Comparison of ENCODE assay signal across 15 mouse cellular contexts in the genomic region with DNA sequence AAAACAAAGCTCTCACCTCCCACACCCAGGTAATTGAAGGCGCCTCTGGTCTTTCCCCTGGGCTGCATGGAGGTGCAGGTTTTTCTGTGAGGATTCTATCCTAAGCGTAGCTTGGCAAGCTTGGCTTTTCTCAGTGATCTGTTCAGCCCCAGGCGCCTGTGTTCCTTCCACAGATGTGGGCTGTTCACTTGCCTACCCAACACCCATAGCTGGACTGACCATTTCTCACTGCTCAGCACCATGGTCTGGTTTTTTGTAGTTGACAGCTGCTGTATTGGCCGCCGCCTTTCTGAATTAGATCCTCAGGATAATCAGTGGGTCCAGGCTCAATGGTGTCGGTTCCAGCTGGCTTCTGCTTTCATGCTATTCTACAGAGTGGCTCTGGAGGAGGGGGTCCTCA. TPM values are rescaled to one million over a fixed set of nuclear protein-coding genes. Genes with fewer than 3 reads are reported as not detected.
DNase-seq lines count a peak whose midpoint lies in the region; ATAC-seq and TF ChIP-seq lines count a peak whose summit lies in the region.
"Had no signal": no experiment of that assay in that cellular context is flagged by ENCODE, and none has a peak within 500 bp of the region (broad histone marks: within the 10 kb centered on the region; RNA-seq: fewer than 3 reads in every experiment).

No protein-coding gene starts in this region.

- peak; percentile 29 for DNase-seq in lung, postnatal 10 days
- DNase-seq in lung, postnatal 14 days: no peak
- no peak for DNase-seq in thymus, adult 2 months
- DNase-seq: cerebellum, adult 18-20 months; gastrocnemius, postnatal 10 days; kidney, adult 8-10 months; thymus, postnatal 25 days had no signal

- no peak overlapping the region for H3K9ac ChIP-seq in forebrain, embryonic 15.5 days (replicated peaks)
- H3K9ac ChIP-seq in hindbrain, embryonic 13.5 days: peak overlapping the region; percentile 43; the same call in 1 of the 2 replicates
- H3K9ac ChIP-seq in neural tube, embryonic 14.5 days (replicated peaks; ENCODE audit: low read depth, low read length): no peak overlapping the region
- H3K9ac ChIP-seq: heart, embryonic 13.5 days had no signal

- TF ChIP-seq CTCF in thymus, adult 2 months (IDR thresholded peaks at IDR 0.05; ENCODE audit: borderline replicate concordance, control insufficient read depth, extremely low read depth, insufficient read depth, low read length, poor library complexity): no peak

- ATAC-seq in forebrain, embryonic 15.5 days (replicated peaks): peak; percentile 42
- ATAC-seq in hindbrain, embryonic 13.5 days (ENCODE audit: low FRiP score): 0 out of 2 replicates have a peak, but pooled peaks have one; percentile 21
- ATAC-seq in neural tube, embryonic 14.5 days (ENCODE audit: low read depth): no peak
- ATAC-seq in granulocyte monocyte progenitor cell, adult 5-6 weeks (replicated peaks; ENCODE audit: poor library complexity, severe bottlenecking): no peak
- ATAC-seq: lung, postnatal 0 days; Patski had no signal

- no peak for TF ChIP-seq POLR2A in thymus, adult 2 months (IDR thresholded peaks at IDR 0.05; ENCODE audit: control insufficient read depth, extremely low read depth, insufficient read depth, low read length, poor library complexity)

- H3K4me2 ChIP-seq in forebrain, embryonic 15.5 days (replicated peaks): no peak overlapping the region
- no peak overlapping the region for H3K4me2 ChIP-seq in hindbrain, embryonic 13.5 days
- no peak overlapping the region for H3K4me2 ChIP-seq in neural tube, embryonic 14.5 days (ENCODE audit: low read depth, low read length)
- H3K4me2 ChIP-seq: heart, embryonic 13.5 days; liver, embryonic 11.5 days had no signal

- H3K36me3 ChIP-seq in forebrain, embryonic 15.5 days: no peaks in the 10 kb centered on the region
- H3K36me3 ChIP-seq in hindbrain, embryonic 13.5 days: no peaks in the 10 kb centered on the region
- no peaks in the 10 kb centered on the region for H3K36me3 ChIP-seq in neural tube, embryonic 14.5 days (ENCODE audit: control insufficient read depth, insufficient read depth, low read length)
- H3K36me3 ChIP-seq in thymus, adult 2 months (ENCODE audit: control insufficient read depth, insufficient read depth, low read length): no peaks in the 10 kb centered on the region
- H3K36me3 ChIP-seq: heart, embryonic 13.5 days had no signal

- peaks cover 26% of the 10 kb centered on the region for H3K4me1 ChIP-seq in forebrain, embryonic 15.5 days
- peaks cover 47% of the 10 kb centered on the region for H3K4me1 ChIP-seq in hindbrain, embryonic 13.5 days (replicated peaks)
- H3K4me1 ChIP-seq in neural tube, embryonic 14.5 days (ENCODE audit: control insufficient read depth, insufficient read depth, low read length): peaks cover 25% of the 10 kb centered on the region
- no peaks in the 10 kb centered on the region for H3K4me1 ChIP-seq in thymus, adult 2 months (replicated peaks; ENCODE audit: control insufficient read depth, insufficient read depth, low read length)

- no peaks in the 10 kb centered on the region for H3K9me3 ChIP-seq in forebrain, embryonic 15.5 days
- H3K9me3 ChIP-seq in hindbrain, embryonic 13.5 days: no peaks in the 10 kb centered on the region
- no peaks in the 10 kb centered on the region for H3K9me3 ChIP-seq in neural tube, embryonic 14.5 days (ENCODE audit: control insufficient read depth, low read length)
- H3K9me3 ChIP-seq: heart, embryonic 13.5 days had no signal

- peak overlapping the region; percentile 53 for H3K27ac ChIP-seq in forebrain, embryonic 15.5 days (replicated peaks)
- peak overlapping the region; percentile 85 for H3K27ac ChIP-seq in hindbrain, embryonic 13.5 days
- peak overlapping the region; percentile 52; the same call in 1 of the 2 replicates for H3K27ac ChIP-seq in neural tube, embryonic 14.5 days (ENCODE audit: low read depth, low read length)
- H3K27ac ChIP-seq in thymus, adult 2 months (ENCODE audit: control insufficient read depth, insufficient read depth, low read length): no peak overlapping the region
- H3K27ac ChIP-seq: heart, embryonic 13.5 days had no signal

- WGBS in forebrain, embryonic 15.5 days: 57% methylated on average over 6 of the region's 6 CpGs
- WGBS in hindbrain, embryonic 13.5 days: 66% methylated on average over 6 of the region's 6 CpGs
- 60% methylated on average over 6 of the region's 6 CpGs for WGBS in neural tube, embryonic 14.5 days
- WGBS in thymus, adult 2 months: 88% methylated on average over 6 of the region's 6 CpGs

- no peak overlapping the region for H3K4me3 ChIP-seq in forebrain, embryonic 15.5 days
- no peak overlapping the region for H3K4me3 ChIP-seq in hindbrain, embryonic 13.5 days
- H3K4me3 ChIP-seq in neural tube, embryonic 14.5 days (ENCODE audit: low read depth, low read length): no peak overlapping the region
- H3K4me3 ChIP-seq in thymus, adult 2 months (ENCODE audit: control insufficient read depth, insufficient read depth, low read length): no peak overlapping the region
- H3K4me3 ChIP-seq: heart, embryonic 13.5 days had no signal

- no peaks in the 10 kb centered on the region for H3K27me3 ChIP-seq in forebrain, embryonic 15.5 days
- H3K27me3 ChIP-seq in hindbrain, embryonic 13.5 days: no peaks in the 10 kb centered on the region
- no peaks in the 10 kb centered on the region for H3K27me3 ChIP-seq in neural tube, embryonic 14.5 days (ENCODE audit: control insufficient read depth, insufficient read depth, low read length)
- H3K27me3 ChIP-seq in thymus, adult 2 months (ENCODE audit: control insufficient read depth, insufficient read depth, low read length): no peaks in the 10 kb centered on the region
- H3K27me3 ChIP-seq: Patski had no signal

RNA-seq across cellular contexts. Expression of gene Rasgef1c, which starts 26.0 kb away (rescaled TPM):
- polyA plus RNA-seq in forebrain, embryonic 15.5 days (2015; fragmentation: Nextera tagmentation; extraction: Ambion mirVana): 11.8 and 14.8 TPM in 2 replicates
- polyA plus RNA-seq in hindbrain, embryonic 13.5 days (2015; fragmentation: Nextera tagmentation; extraction: Ambion mirVana): 14.4 and 16.5 TPM in 2 replicates
- polyA plus RNA-seq in neural tube, embryonic 14.5 days (2014; fragmentation: Nextera tagmentation; extraction: Ambion mirVana): 26.1 and 39.1 TPM in 2 replicates
- total RNA-seq in granulocyte monocyte progenitor cell, adult 5-6 weeks (2014; fragmentation: Nextera tagmentation): 0.37 TPM in 1 of 2 replicates, not detected in the other
- not detected in 2 replicates for total RNA-seq in granulocyte monocyte progenitor cell, adult 5-6 weeks (2017)
- polyA plus RNA-seq in thymus, adult 2 months (2012; rRNA removed): 0.11 and 0.13 TPM in 2 replicates
- polyA plus RNA-seq: heart, embryonic 13.5 days; liver, embryonic 11.5 days; lung, postnatal 0 days had no signal

Comparison
In these comparisons a context has a peak if more than half of its experiments do, and no peak if none do; other contexts are left out.
1. ATAC-seq: peak in forebrain, embryonic 15.5 days (single experiment) and hindbrain, embryonic 13.5 days (single experiment); none in neural tube, embryonic 14.5 days (single experiment) and granulocyte monocyte progenitor cell, adult 5-6 weeks (single experiment).
2. RNA of gene Rasgef1c, which starts 26.0 kb away (polyA plus RNA-seq): 26.1 to 39.1 TPM in neural tube, embryonic 14.5 days, 11.8 to 14.8 TPM in forebrain, embryonic 15.5 days and 14.4 to 16.5 TPM in hindbrain, embryonic 13.5 days; 0.11 to 0.13 TPM in thymus, adult 2 months; every median in the first group is over 10 times any median in the second.